Mouse (Mus musculus) liver, postnatal 0 days (tissue): ENCODE results near the gene Gm973.

Experiments used
- CTCF ChIP-seq: sonication (generic); IDR thresholded peaks from 2 replicates; pipeline ENCODE4 v1.5.1; 2016; ENCODE audit warnings: antibody characterized with exemption, low read depth
- EP300 ChIP-seq: IDR thresholded peaks from 2 replicates; pipeline ENCODE4 v1.6.1; 2016; ENCODE audit warnings: antibody characterized with exemption, low read depth, mild to moderate bottlenecking

DNA sequence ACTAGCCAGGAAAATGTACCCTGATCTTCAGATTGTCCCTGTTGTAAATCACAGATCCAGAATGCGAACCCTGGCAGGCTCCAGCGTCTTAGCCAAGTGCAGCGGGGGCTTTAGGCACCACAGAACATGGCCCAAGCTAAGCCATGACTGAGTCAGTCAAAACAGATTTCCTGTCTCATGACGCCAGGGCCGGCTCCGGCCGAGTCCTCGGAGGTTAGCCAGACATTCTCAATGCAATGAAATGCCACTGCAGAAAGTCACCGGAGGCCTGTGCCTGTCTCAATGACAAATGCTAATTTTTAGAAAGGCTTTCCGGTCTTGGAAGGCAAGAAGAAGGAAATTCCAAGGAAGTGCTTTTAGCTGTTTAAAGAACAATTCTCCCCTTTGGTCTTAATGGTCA, 93.8 kb downstream of the Gm973 start:
- TF ChIP-seq CTCF = no peak
- TF ChIP-seq EP300 = no peak
